Mouse (Mus musculus): ENCODE measurements around the gene Gm26566. TPM values are rescaled to one million over a fixed set of nuclear protein-coding genes. Genes with fewer than 3 reads are reported as not detected.

Gene Gm26566
- total RNA-seq (2021) = 1 to 10 TPM; 1.1 to 1.6 TPM
- long read RNA-seq = 0 reads

DNA sequence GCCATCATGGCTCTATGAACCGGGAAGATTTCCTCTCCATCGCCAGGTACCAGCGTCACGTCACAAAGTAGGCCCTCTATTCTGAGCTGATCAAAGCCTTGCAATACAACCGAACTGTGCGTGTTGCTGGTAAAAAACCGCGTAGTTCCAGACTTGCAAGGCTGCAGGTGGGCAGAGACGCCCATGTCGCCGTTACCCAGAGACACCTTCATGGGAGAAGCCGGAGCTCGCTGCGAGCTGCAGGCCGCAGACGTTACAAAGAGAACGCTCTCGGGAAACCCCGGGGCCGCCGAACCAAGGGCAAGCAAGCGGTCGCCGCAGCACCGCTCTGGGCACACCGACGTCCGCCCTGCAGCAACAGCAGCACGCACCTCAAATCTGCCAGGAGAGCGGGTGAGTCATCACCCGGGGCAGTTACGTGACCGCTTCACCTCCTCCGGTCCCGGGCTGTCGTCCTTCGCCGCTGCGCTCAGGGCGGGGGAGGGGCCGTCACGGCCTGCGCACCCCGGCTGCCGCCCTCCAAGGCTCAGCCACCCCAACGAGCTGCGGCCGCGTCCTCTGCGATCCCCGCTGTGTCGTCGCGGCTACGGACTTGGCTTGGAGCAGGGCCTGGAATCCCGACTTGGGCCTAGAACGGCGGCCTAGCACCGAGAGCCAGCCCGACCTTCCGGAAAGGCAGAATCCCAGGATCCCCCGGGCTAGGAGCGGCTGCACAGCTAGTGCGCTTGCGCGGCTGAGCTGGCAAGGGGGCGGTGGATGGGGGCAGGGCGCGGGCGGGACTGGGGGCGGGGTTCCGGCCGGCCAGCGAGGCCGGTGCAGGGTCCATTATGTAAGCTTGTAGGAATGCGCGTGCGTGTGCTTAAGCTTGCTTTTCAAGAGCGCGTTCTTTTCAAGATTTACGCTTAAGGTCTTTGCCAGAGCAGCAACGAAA, at the start of gene Gm26566, which contains the start of gene Klhl9:
Gene Gm26566, plus strand, starts transcription at position 15 of the 931 bp plus-strand sequence.
Gene Klhl9, minus strand, starts transcription at position 675 of the 931 bp plus-strand sequence.
- peak; percentile 86 to 90 for DNase-seq (ENCODE audit: low spot score in 2 of 2)

GRCm38 (mm10) chr4:88676824-88677223, 44.8 kb upstream of the Gm26566 start, which contains the start of gene Ifna16:
Gene Ifna16, minus strand, starts transcription at chr4:88676924.
- DNase-seq (ENCODE audit: low spot score in 2 of 2) = no peak

GRCm38 (mm10) chr4:88680362-88680761, 41.2 kb upstream of the Gm26566 start:
- DNase-seq (ENCODE audit: low spot score in 2 of 2) = peak in 1 of 2 experiments; percentile 50

- no peak for DNase-seq (ENCODE audit: low spot score in 2 of 2)
Measured at GRCm38 (mm10) chr4:88681353-88681752, 40.3 kb upstream of the Gm26566 start.

DNA sequence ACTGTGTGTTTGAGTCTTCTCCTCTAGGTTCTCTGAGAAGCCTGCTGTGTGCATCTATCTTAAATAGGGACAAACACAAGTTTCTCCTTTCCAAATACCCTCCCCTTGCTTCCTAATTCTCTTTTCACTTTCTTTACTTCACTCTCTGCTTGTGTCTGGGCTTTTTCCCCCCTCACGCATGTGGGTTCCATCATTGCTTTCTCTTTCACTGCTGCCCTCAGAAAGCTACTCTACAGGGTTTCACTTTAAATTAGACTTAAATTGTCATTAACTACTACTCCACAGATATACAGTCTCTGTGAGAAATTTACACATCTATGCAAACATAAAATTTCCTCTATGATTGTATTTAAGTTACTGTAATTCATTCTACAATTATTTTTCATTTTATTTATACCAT, 37.8 kb upstream of the Gm26566 start, which contains the start of gene Ifna2:
Gene Ifna2, minus strand, starts transcription at position 101 of the 400 bp plus-strand sequence.
- no peak for DNase-seq (ENCODE audit: low spot score in 2 of 2)

DNA sequence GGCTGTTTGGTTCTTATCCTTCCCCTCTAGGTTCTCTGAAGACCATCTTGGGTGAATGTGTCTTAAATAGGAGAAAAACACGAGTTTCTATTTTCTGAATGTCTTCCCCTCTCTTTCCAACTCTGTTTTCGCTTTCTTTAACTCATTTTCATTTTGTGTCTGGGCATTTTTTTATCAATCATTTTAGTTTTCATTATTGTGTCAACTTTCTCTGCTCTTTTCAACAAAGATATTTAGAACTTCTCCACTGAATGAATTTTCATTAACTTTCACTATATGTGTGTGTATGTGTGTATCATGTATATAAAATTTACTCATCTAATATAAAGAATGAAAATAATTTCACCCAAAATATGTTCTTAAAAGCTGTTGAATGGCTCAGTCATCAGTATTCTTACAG, 30.3 kb upstream of the Gm26566 start, which contains the start of gene Ifnab:
Gene Ifnab, minus strand, starts transcription at position 101 of the 400 bp plus-strand sequence.
- DNase-seq (ENCODE audit: low spot score in 2 of 2) = no peak

DNA sequence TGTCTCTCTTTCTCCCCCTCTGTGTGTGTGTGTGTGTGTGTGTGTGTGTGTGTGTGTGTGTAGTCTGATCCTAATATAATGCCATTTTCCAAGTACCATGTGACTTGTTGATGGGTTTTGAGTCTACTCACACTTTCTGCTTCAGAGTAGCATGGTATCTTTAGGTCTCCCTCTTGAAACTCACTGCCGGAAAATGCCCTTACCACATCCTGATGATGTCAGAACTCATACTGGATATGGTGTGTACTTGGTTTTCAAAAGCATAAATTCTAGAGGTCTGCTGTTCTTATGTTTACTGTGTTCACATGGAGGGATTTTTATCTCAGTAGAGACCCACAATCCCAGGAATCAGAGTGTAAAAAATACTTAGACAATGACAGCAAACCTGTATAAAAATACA, 29.1 kb upstream of the Gm26566 start:
- no peak for DNase-seq (ENCODE audit: low spot score in 2 of 2)

DNA sequence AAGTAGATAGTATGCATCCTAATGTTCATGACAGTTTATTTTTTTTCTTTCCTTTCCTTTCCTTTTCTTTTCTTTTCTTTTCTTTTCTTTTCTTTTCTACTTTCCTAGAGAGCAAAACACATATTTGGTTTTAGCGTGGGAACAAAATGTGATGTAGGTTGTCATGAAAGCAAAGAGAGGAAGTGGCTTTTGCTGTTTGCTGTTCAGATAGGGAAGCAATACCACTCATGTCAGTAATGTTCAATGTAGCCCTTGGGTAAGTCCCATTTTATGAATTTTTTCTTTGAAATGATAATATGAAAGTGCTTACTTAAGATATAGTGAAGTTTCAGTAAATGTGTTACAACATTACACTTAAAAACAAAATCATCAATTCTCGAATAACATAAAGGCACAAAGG, 28.2 kb upstream of the Gm26566 start:
- no peak for DNase-seq (ENCODE audit: low spot score in 2 of 2)

DNA sequence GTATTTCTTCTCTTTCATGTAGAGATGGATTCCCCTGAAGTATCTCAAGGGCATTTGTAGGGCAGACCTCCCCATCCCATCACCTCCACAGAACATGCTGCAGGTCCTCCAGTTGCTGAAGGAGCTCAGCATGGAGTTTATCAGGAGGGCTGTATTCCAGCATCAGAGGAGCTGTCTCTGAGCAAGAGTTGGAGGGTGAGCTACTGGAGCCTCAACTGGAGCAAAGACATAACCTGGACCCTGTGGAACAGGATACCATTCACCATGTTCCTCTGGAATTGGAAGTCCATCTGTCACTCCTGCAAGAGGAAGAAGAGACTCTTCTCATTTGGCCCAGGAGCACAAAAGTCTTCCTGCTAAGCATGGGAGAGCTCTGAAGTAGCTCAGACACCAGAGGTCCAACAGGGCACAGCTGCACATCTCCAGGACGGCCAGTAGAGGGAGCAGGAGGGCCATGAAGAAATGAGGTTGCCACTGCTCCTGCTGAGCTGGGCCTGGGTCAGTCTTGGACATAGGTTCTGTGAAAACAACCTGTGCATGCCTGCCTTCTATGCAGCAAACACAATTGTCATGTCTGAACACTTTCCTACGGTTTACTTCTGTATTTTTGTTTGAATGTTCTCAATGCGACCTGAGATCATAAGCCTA, 25.2 kb upstream of the Gm26566 start:
- DNase-seq (ENCODE audit: low spot score in 2 of 2) = peak; percentile 37 to 82

DNA sequence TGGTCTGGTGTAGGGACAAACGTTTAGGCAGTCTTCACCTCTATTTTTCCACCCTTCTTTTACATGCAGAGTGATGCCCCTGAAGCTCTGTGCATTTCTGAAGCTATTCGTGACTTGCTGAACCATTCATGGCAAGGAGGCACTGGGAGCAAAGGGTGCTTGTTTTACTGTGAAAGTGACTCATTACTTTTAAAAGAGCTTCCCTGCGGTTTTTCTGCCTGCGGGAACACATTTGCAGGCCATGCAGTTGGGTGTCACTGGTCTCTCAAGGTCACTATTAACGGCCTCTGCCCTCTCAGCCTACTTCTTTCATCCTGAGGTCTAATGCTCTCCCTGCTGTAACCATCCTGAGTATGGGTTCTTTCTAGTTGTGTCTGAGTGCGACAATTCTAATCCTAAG, 24.5 kb upstream of the Gm26566 start:
- no peak for DNase-seq (ENCODE audit: low spot score in 2 of 2)

GRCm38 (mm10) chr4:88697753-88698152, 23.9 kb upstream of the Gm26566 start:
- DNase-seq (ENCODE audit: low spot score in 2 of 2) = no peak

DNA sequence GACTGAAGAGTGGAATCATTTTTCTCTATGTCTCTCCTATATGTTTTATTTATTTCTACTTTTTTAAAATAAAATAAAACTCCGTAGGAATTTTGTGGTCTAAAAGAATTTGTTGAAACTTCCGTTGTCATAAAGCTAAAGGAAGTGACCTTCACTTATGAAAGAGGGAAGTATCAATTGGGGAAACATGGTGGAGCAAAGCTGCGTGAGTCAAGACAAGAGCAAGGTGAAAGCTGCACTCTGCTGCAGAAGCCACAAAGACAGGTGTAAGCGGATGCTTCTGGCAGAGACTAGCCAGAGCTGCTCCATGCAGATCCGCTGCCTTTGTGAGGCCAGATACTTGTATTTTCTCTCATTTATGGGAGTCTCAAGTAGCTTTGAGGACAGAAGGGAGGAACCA, 22.8 kb upstream of the Gm26566 start:
- no peak for DNase-seq (ENCODE audit: low spot score in 2 of 2)

GRCm38 (mm10) chr4:88699301-88699700, 22.3 kb upstream of the Gm26566 start:
- DNase-seq (ENCODE audit: low spot score in 2 of 2) = no peak

DNA sequence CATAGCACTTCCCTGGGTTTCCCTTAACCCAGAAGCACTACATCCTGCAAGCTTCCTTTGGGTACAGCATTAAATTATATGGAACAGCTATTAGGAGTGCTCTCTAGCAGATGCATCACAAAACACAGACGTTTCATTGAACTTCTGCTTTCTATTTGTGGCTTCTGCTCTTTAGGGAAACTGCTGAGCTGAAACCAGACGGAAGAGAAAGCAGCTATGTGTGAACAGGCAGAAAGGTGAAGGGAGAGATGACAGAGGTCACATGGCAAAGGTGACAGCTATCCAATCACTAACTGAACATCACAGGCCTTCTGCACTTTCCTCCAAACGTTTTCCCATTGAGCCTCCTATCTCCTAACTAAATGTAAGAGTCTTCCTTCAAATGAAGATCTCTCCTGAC, 15.7 kb upstream of the Gm26566 start:
- no peak for DNase-seq (ENCODE audit: low spot score in 2 of 2)

GRCm38 (mm10) chr4:88707128-88707826, 14.3 kb upstream of the Gm26566 start:
- DNase-seq (ENCODE audit: low spot score in 2 of 2) = no peak

GRCm38 (mm10) chr4:88714281-88714680, 7.3 kb upstream of the Gm26566 start:
- no peak for DNase-seq (ENCODE audit: low spot score in 2 of 2)

- DNase-seq (ENCODE audit: low spot score in 2 of 2) = no peak
Measured at GRCm38 (mm10) chr4:88715059-88715458, 6.5 kb upstream of the Gm26566 start.

DNA sequence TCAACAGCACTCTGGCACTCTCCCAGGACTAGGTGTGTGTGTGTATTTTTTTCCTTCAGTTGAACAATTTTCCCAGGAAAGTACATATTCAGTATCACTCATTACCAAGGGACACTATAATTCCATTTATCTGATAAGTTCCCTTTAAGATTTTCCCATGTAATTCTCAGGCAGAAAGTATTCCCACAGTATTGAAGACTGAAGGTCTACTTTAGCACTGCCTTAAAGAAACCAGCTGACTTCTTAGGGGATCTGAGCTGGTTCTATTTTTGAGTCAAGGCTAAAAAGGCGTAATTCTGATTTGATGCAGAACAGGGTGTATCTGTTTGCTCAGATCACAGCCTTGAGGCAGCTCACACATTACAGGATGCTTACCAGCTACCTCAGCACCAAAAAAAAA, 2.9 kb upstream of the Gm26566 start:
- DNase-seq (ENCODE audit: low spot score in 2 of 2) = no peak

- DNase-seq (ENCODE audit: low spot score in 2 of 2) = no peak
Measured at GRCm38 (mm10) chr4:88723497-88724090, 2.0 kb downstream of the Gm26566 start.

DNA sequence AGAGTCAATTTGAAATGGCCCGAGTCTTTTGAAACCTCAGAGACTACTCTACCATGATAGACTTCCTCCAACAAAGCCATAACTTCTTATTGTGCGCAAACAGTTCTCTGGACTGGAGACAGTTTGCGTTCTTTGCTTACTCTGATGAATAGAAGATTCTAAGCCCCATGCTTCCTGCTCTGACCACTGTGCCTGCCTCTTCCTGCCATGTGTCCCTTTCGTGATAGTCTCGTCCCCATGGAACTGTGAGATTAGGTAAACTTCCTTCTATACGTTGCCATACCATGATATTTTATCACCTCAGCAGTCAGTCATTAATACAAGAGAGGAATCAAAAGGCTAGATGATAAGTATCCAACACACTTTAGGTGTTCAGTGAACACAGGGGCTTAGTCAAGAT, 5.1 kb downstream of the Gm26566 start:
- DNase-seq (ENCODE audit: low spot score in 2 of 2) = no peak

DNA sequence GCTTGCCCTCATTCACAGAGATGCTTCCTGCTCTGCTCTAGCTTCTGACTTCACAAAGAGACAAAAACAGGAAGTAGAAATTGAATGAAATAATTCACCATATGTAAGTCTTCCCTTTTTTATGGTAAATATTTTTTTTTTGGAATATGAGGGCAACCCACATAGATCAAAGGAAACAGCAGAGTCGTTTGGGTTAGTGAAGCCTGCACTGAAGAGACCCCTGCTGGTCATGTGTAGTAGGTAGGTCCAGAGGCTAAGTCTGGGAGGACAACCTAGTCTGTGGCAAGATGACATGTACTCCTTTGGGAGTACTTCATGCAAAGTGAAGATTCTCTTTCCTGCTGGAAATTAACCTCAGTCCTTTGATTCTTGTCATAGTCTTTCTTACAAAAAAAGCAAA, 5.7 kb downstream of the Gm26566 start:
- no peak for DNase-seq (ENCODE audit: low spot score in 2 of 2)
